Mouse (Mus musculus) testis, adult 2 months (tissue): ENCODE measurements around the gene Inafm2.

Experiments used
- CTCF ChIP-seq: fragments of 200-500 bp; IDR thresholded peaks from 2 replicates; pipeline ENCODE4 v1.5.1; 2012; ENCODE audit warnings: low read depth, mild to moderate bottlenecking, inconsistent platforms, low read length, moderate library complexity; ENCODE audit not compliant: control insufficient read depth, insufficient read depth, insufficient replicate concordance
- POLR2A ChIP-seq: fragments of 200-500 bp; IDR thresholded peaks from 2 replicates; pipeline ENCODE4 v1.6.1; 2012; ENCODE audit warnings: low read depth, mild to moderate bottlenecking, inconsistent platforms, low read length, moderate library complexity; ENCODE audit not compliant: control insufficient read depth

GRCm38 (mm10) chr2:118727911-118728310 is 17.6 kb upstream of the Inafm2 start:
- no peak for TF ChIP-seq CTCF
- TF ChIP-seq POLR2A: no peak
